Mouse (Mus musculus): ENCODE data around the gene Olfr539. TPM values are rescaled to one million over a fixed set of nuclear protein-coding genes. Genes with fewer than 3 reads are reported as not detected.
"Not testable (repeated sequence)": the region's sequence is repeated elsewhere in the genome, so short reads cannot be mapped to it uniquely, and the experiment has no call there.

Olfr539 gene
- total RNA-seq (2017) = under 0.01 TPM in 1 of 2 replicates, not detected in the other

GRCm38 (mm10) chr7:140659630-140660029 is at the start of gene Olfr539:
Gene Olfr539 (plus strand): TSS chr7:140659930.
- no peak for ATAC-seq (ENCODE audit: extremely low read depth, insufficient number of reproducible peaks, low FRiP score, poor library complexity, severe bottlenecking)

GRCm38 (mm10) chr7:140628670-140629069 is 31.1 kb upstream of the Olfr539 start, which contains the start of gene Olfr61:
Gene Olfr61 (plus strand): TSS chr7:140628970.
- not testable (repeated sequence) for ATAC-seq (ENCODE audit: extremely low read depth, insufficient number of reproducible peaks, low FRiP score, poor library complexity, severe bottlenecking)

- ATAC-seq (ENCODE audit: extremely low read depth, insufficient number of reproducible peaks, low FRiP score, poor library complexity, severe bottlenecking) = no peak
These were observed 29.2 kb upstream of the Olfr539 start for GRCm38 (mm10) chr7:140630559-140630958.

GRCm38 (mm10) chr7:140646152-140646551 is 13.6 kb upstream of the Olfr539 start, which contains the start of gene Olfr53:
Gene Olfr53 (plus strand): TSS chr7:140646452.
- ATAC-seq (ENCODE audit: extremely low read depth, insufficient number of reproducible peaks, low FRiP score, poor library complexity, severe bottlenecking) = no peak

- ATAC-seq (ENCODE audit: extremely low read depth, insufficient number of reproducible peaks, low FRiP score, poor library complexity, severe bottlenecking) = not testable (repeated sequence)
These were observed 11.0 kb downstream of the Olfr539 start for GRCm38 (mm10) chr7:140670693-140671092.

- ATAC-seq (ENCODE audit: extremely low read depth, insufficient number of reproducible peaks, low FRiP score, poor library complexity, severe bottlenecking) = no peak
These were observed 16.1 kb downstream of the Olfr539 start for GRCm38 (mm10) chr7:140675863-140676262.

- not testable (repeated sequence) for ATAC-seq (ENCODE audit: extremely low read depth, insufficient number of reproducible peaks, low FRiP score, poor library complexity, severe bottlenecking)
These were observed 19.9 kb downstream of the Olfr539 start for GRCm38 (mm10) chr7:140679591-140679990.

- ATAC-seq (ENCODE audit: extremely low read depth, insufficient number of reproducible peaks, low FRiP score, poor library complexity, severe bottlenecking) = no peak
These were observed 21.9 kb downstream of the Olfr539 start, which contains the start of gene Olfr45 for GRCm38 (mm10) chr7:140681651-140682050. Gene Olfr45 (plus strand): TSS chr7:140681951.

GRCm38 (mm10) chr7:140696967-140697366 is 37.2 kb downstream of the Olfr539 start, which contains the start of gene Olfr541:
Gene Olfr541 (plus strand): TSS chr7:140697267.
- no peak for ATAC-seq (ENCODE audit: extremely low read depth, insufficient number of reproducible peaks, low FRiP score, poor library complexity, severe bottlenecking)

- no peak for ATAC-seq (ENCODE audit: extremely low read depth, insufficient number of reproducible peaks, low FRiP score, poor library complexity, severe bottlenecking)
These were observed 46.6 kb downstream of the Olfr539 start for GRCm38 (mm10) chr7:140706348-140706747.

- no peak for ATAC-seq (ENCODE audit: extremely low read depth, insufficient number of reproducible peaks, low FRiP score, poor library complexity, severe bottlenecking)
These were observed 48.0 kb downstream of the Olfr539 start for GRCm38 (mm10) chr7:140707536-140708284.

- ATAC-seq (ENCODE audit: extremely low read depth, insufficient number of reproducible peaks, low FRiP score, poor library complexity, severe bottlenecking) = no peak
These were observed 57.7 kb downstream of the Olfr539 start for GRCm38 (mm10) chr7:140717155-140718055.

- no peak for ATAC-seq (ENCODE audit: extremely low read depth, insufficient number of reproducible peaks, low FRiP score, poor library complexity, severe bottlenecking)
These were observed 61.4 kb downstream of the Olfr539 start for GRCm38 (mm10) chr7:140721095-140721494.

GRCm38 (mm10) chr7:140725558-140725957 is 65.8 kb downstream of the Olfr539 start:
- ATAC-seq (ENCODE audit: extremely low read depth, insufficient number of reproducible peaks, low FRiP score, poor library complexity, severe bottlenecking) = no peak

Other genes with a start within 250 kb of the Olfr539 start
- gene Olfr532, start 238.3 kb upstream of the Olfr539 start, total RNA-seq (2017) = not detected in 2 replicates
- gene Olfr533, start 196.6 kb upstream of the Olfr539 start, total RNA-seq (2017) = not detected in 2 replicates
- not detected in 2 replicates for gene Olfr535, start 175.7 kb upstream of the Olfr539 start, total RNA-seq (2017)
- not detected in 2 replicates for gene Olfr536, start 152.5 kb upstream of the Olfr539 start, total RNA-seq (2017)
- not detected in 2 replicates for gene Olfr538, start 92.0 kb upstream of the Olfr539 start, total RNA-seq (2017)
- gene Olfr46, start 58.7 kb upstream of the Olfr539 start, total RNA-seq (2017) = 0.35 TPM in 1 of 2 replicates, not detected in the other
- not detected in 2 replicates for gene Olfr61, start 31.0 kb upstream of the Olfr539 start, total RNA-seq (2017)
- not detected in 2 replicates for gene Olfr53, start 13.5 kb upstream of the Olfr539 start, total RNA-seq (2017)
- not detected in 2 replicates for gene Olfr45, start 22.0 kb downstream of the Olfr539 start, total RNA-seq (2017)
- gene Olfr541, start 37.3 kb downstream of the Olfr539 start, total RNA-seq (2017) = not detected in 2 replicates
- not detected in 2 replicates for gene Cyp2e1, start 103.8 kb downstream of the Olfr539 start, total RNA-seq (2017)
- not detected in 2 replicates for gene Syce1, start 127.9 kb downstream of the Olfr539 start, total RNA-seq (2017)
- not detected in 2 replicates for gene Zfp941, start 162.2 kb downstream of the Olfr539 start, total RNA-seq (2017)
- gene Urah, start 175.1 kb downstream of the Olfr539 start, total RNA-seq (2017) = not detected in 2 replicates
- gene Scgb1c1, start 185.6 kb downstream of the Olfr539 start, total RNA-seq (2017) = not detected in 2 replicates
- gene Odf3, start 187.9 kb downstream of the Olfr539 start, total RNA-seq (2017) = not detected in 2 replicates
- gene Gm45785, start 196.4 kb downstream of the Olfr539 start, total RNA-seq (2017) = not detected in 2 replicates
- gene Ric8a, start 197.0 kb downstream of the Olfr539 start, total RNA-seq (2017) = 120 and 128 TPM in 2 replicates
- gene Bet1l, start 197.6 kb downstream of the Olfr539 start, total RNA-seq (2017) = 28.3 and 47.1 TPM in 2 replicates
- 96.6 and 110 TPM in 2 replicates for gene Psmd13, start 222.0 kb downstream of the Olfr539 start, total RNA-seq (2017)
- gene Sirt3, start 222.4 kb downstream of the Olfr539 start, total RNA-seq (2017) = 14.5 and 20.1 TPM in 2 replicates
- gene Cox8b, start 240.5 kb downstream of the Olfr539 start, total RNA-seq (2017) = not detected in 2 replicates

Data from neutrophil, adult 5-6 weeks (primary cell).